Mouse (Mus musculus) intestine, embryonic 14.5 days (tissue): ENCODE measurements around the gene Cadps2. TPM values are rescaled to one million over a fixed set of nuclear protein-coding genes. Genes with fewer than 3 reads are reported as not detected.

Source experiments
- ATAC-seq: fragments of 200-750 bp; cut with Nextera tagmentation; replicated peaks from 2 replicates; pipeline ENCODE4 v1.8.0; 2017; ENCODE audit warnings: low read depth, moderate number of reproducible peaks, moderate TSS enrichment, moderate library complexity; ENCODE audit not compliant: low FRiP score, low TSS enrichment
- DNase-seq: peaks from one replicate; pipeline ENCODE4 v3.0.0-alpha.2; 2018; ENCODE audit warnings: low spot score
- H3K27ac ChIP-seq: fragments of 300-500 bp; sonication (generic); 2 replicates; pipeline ENCODE4 v1.5.1; 2014; ENCODE audit warnings: low read depth, mild to moderate bottlenecking, control low read depth
- H3K27me3 ChIP-seq: fragments of 300-500 bp; sonication (generic); replicated peaks from 2 replicates; pipeline ENCODE4 v1.6.1; 2014; ENCODE audit warnings: low read length, control low read depth; ENCODE audit not compliant: control insufficient read depth, insufficient read depth
- H3K36me3 ChIP-seq: fragments of 300-500 bp; sonication (generic); 2 replicates; pipeline ENCODE4 v1.6.1; 2014; ENCODE audit warnings: low read length, control low read depth; ENCODE audit not compliant: control insufficient read depth, insufficient read depth
- H3K4me1 ChIP-seq: fragments of 300-500 bp; sonication (generic); replicated peaks from 2 replicates; pipeline ENCODE4 v1.6.1; 2014; ENCODE audit warnings: low read length, control low read depth, mixed read lengths; ENCODE audit not compliant: control insufficient read depth, insufficient read depth
- H3K4me2 ChIP-seq: fragments of 300-500 bp; sonication (generic); 2 replicates; pipeline ENCODE4 v1.6.1; 2014; ENCODE audit warnings: low read length
- H3K4me3 ChIP-seq: fragments of 300-500 bp; sonication (generic); 2 replicates; pipeline ENCODE4 v1.5.1; 2014; ENCODE audit warnings: low read depth, low read length, control low read depth, mixed read lengths
- H3K9ac ChIP-seq: fragments of 300-500 bp; sonication (generic); 2 replicates; pipeline ENCODE4 v1.6.1; 2014; ENCODE audit warnings: mild to moderate bottlenecking, low read length
- H3K9me3 ChIP-seq: fragments of 300-500 bp; sonication (generic); 2 replicates; pipeline ENCODE4 v1.6.1; 2016; ENCODE audit warnings: low read length, control low read depth; ENCODE audit not compliant: control insufficient read depth
- WGBS: fragments of 180-500 bp; shearing (Covaris S2); extraction: QIAGEN DNeasy Blood & Tissue Kit; methylation state at CpG from one replicate; pipeline ENCODE4 v1.1.7; 2014; 5-methylcytosine and 5-hydroxymethylcytosine counted together
- polyA plus RNA-seq: library from polyadenylated mRNA; unstranded; fragments of >200 nt; fragmentation: Nextera tagmentation; extraction: Ambion mirVana; gene quantifications from 2 replicates; pipeline ENCODE4 v1.2.1, GENCODE M21; 2014

Cadps2 gene
- polyA plus RNA-seq, 1 experiment from 2014 or later = 1.2 TPM

DNA sequence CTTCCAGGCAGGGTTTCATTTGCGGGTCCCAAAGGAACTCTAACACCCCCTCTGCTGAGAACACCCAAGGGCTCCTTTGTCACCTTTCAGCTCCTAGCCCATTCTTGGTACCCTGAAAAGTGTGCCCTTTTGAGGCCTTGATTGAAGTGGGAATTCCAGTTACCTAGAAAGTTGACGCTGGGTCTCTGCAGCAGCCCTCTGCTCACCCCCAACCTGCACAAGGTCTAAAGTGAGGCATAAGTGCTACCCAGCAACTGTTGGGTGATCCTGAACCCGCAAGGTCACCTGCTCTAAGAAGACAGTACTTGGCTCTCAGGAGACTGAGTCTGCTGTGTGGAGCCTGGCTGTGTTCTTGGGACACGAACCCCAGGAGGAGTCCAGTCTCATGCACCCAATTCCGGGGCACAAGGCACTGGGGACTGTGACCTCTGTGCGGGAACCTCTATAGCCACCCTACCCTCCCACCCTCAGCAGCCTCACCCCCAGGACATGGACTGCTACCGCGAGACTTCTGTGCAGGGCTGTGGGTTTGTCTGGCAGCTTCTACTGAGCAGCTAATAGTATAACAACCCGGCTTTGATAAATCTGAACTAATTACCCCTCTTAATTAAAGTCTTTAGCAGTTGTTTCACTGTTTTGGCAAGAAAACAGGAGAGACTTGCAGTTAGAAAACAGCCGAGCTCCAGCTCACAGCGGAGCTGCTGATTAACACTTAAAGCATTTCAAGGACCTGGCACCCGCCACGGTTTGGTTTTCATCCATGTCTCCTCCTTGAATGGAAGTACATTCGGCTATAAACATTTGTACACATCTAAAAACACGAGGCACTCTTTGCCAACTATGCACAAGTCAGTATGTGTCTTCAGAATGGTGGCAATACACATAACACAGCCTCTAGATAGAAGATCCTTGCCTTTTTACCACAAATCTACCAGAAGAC, 595.1 kb downstream of the Cadps2 start:
- 3% methylated on average over 15 of the region's 15 CpGs for WGBS
- no peak overlapping the region for H3K27ac ChIP-seq
- H3K9ac ChIP-seq = no peak overlapping the region
- no peak overlapping the region for H3K4me2 ChIP-seq
- H3K9me3 ChIP-seq = no peaks in the 10 kb centered on the region
- H3K36me3 ChIP-seq = no peaks in the 10 kb centered on the region
- no peaks in the 10 kb centered on the region for H3K4me1 ChIP-seq
- 0 out of 2 replicates have a peak, but pooled peaks have one; percentile 37 for ATAC-seq
- no peak overlapping the region for H3K4me3 ChIP-seq
- peaks cover 80% of the 10 kb centered on the region for H3K27me3 ChIP-seq
- no peak for DNase-seq

Other genes with a start within 250 kb of the Cadps2 start
- not detected in 2 replicates for gene Rnf133, start 189.1 kb downstream of the Cadps2 start, polyA plus RNA-seq
- gene Rnf148, start 184.3 kb downstream of the Cadps2 start, polyA plus RNA-seq = not detected in 2 replicates
- not detected in 2 replicates for gene Tas2r118, start 130.6 kb upstream of the Cadps2 start, polyA plus RNA-seq